Mouse (Mus musculus) frontal cortex, postnatal 36 days (tissue): ENCODE measurements around the gene Gm20388.
"Not testable (repeated sequence)": the region's sequence is repeated elsewhere in the genome, so short reads cannot be mapped to it uniquely, and the experiment has no call there.

Experiments
- DNase-seq, 2 experiments: peaks; one replicate each; pipeline ENCODE4 v3.0.0; 2022; ENCODE audit warnings: low spot score in 2 of 2

The Gm20388 gene

GRCm38 (mm10) chr8:123234918-123235519 is 3324.4 kb downstream of the Gm20388 start:
- peak; percentile 82 to 91 for DNase-seq

- peak; percentile 80 to 87 for DNase-seq
Measured at GRCm38 (mm10) chr8:123235520-123236497, 3325.2 kb downstream of the Gm20388 start, which contains the start of gene Spata2l. TSS of gene Spata2l (minus strand) at chr8:123236233.

GRCm38 (mm10) chr8:123239398-123239797 is 3328.8 kb downstream of the Gm20388 start:
- DNase-seq = no peak

- no peak for DNase-seq
Measured at GRCm38 (mm10) chr8:123242107-123242923, 3331.7 kb downstream of the Gm20388 start.

GRCm38 (mm10) chr8:123243053-123243452 is 3332.4 kb downstream of the Gm20388 start:
- DNase-seq = no peak

- no peak for DNase-seq
Measured at GRCm38 (mm10) chr8:123244382-123244781, 3333.7 kb downstream of the Gm20388 start.

- DNase-seq = no peak
Measured at GRCm38 (mm10) chr8:123245543-123245942, 3334.9 kb downstream of the Gm20388 start.

GRCm38 (mm10) chr8:123247748-123248147 is 3337.1 kb downstream of the Gm20388 start:
- no peak for DNase-seq

GRCm38 (mm10) chr8:123248596-123248995 is 3338.0 kb downstream of the Gm20388 start:
- DNase-seq = no peak

GRCm38 (mm10) chr8:123250940-123251339 is 3340.3 kb downstream of the Gm20388 start:
- DNase-seq = no peak

GRCm38 (mm10) chr8:123252925-123253324 is 3342.3 kb downstream of the Gm20388 start:
- no peak for DNase-seq

- DNase-seq = no peak
Measured at GRCm38 (mm10) chr8:123253451-123254098, 3342.9 kb downstream of the Gm20388 start.

GRCm38 (mm10) chr8:123254099-123254885 is 3343.7 kb downstream of the Gm20388 start, which contains the start of the genes Zfp276 and Vps9d1:
TSS of gene Zfp276 (plus strand) at chr8:123254195.
TSS of gene Vps9d1 (minus strand) at chr8:123254348.
- DNase-seq = peak; percentile 75 to 79

- DNase-seq = no peak
Measured at GRCm38 (mm10) chr8:123255170-123255569, 3344.5 kb downstream of the Gm20388 start.

GRCm38 (mm10) chr8:123257114-123257513 is 3346.5 kb downstream of the Gm20388 start:
- DNase-seq = peak; percentile 53 to 57

GRCm38 (mm10) chr8:123257593-123257992 is 3347.0 kb downstream of the Gm20388 start:
- not testable (repeated sequence) for DNase-seq

- DNase-seq = no peak
Measured at GRCm38 (mm10) chr8:123267926-123268656, 3357.4 kb downstream of the Gm20388 start.

GRCm38 (mm10) chr8:123271147-123271546 is 3360.5 kb downstream of the Gm20388 start:
- no peak for DNase-seq

- DNase-seq = no peak
Measured at GRCm38 (mm10) chr8:123271901-123272300, 3361.3 kb downstream of the Gm20388 start.

GRCm38 (mm10) chr8:123274447-123274846 is 3363.8 kb downstream of the Gm20388 start:
- no peak for DNase-seq
